ENCODE assay signal across 16 mouse cellular contexts in genomic region chr5:91655263-91655662, GRCm38 (mm10).
"Had no signal": no experiment of that assay in that cellular context is flagged by ENCODE, and none has a peak within 500 bp of the region (broad histone marks: within the 10 kb centered on the region; RNA-seq: fewer than 3 reads in every experiment).

No protein-coding gene starts in this region.

- H3K9me3 ChIP-seq: liver, embryonic 13.5 days; midbrain, embryonic 12.5 days; midbrain, embryonic 15.5 days; neural tube, embryonic 12.5 days; neural tube, embryonic 15.5 days; stomach, embryonic 15.5 days had no signal

- DNase-seq: kidney, adult 2 months; kidney, postnatal 25 days; layer of hippocampus, adult 9-11 months; liver, embryonic 13.5 days; retina, postnatal 1 day; right cerebral cortex, postnatal 25 days; spleen, adult 18-20 months; thymus, postnatal 25 days had no signal

- H3K36me3 ChIP-seq: liver, embryonic 13.5 days; midbrain, embryonic 12.5 days; midbrain, embryonic 15.5 days; neural tube, embryonic 12.5 days; neural tube, embryonic 15.5 days; stomach, embryonic 15.5 days had no signal

- H3K4me3 ChIP-seq: layer of hippocampus, adult 2 months; liver, embryonic 13.5 days; midbrain, embryonic 12.5 days; midbrain, embryonic 15.5 days; neural tube, embryonic 12.5 days; neural tube, embryonic 15.5 days; stomach, embryonic 15.5 days had no signal

- ATAC-seq: intestine, postnatal 0 days; midbrain, embryonic 15.5 days had no signal

- H3K27ac ChIP-seq: kidney, postnatal 0 days; layer of hippocampus, adult 2 months; liver, embryonic 13.5 days; midbrain, embryonic 12.5 days; midbrain, embryonic 15.5 days; neural tube, embryonic 12.5 days; neural tube, embryonic 15.5 days; stomach, embryonic 15.5 days had no signal

- H3K4me2 ChIP-seq: liver, embryonic 13.5 days; midbrain, embryonic 12.5 days; midbrain, embryonic 15.5 days; neural tube, embryonic 12.5 days; neural tube, embryonic 15.5 days; stomach, embryonic 15.5 days had no signal

- H3K27me3 ChIP-seq: liver, embryonic 13.5 days; midbrain, embryonic 12.5 days; midbrain, embryonic 15.5 days; neural tube, embryonic 12.5 days; neural tube, embryonic 15.5 days; stomach, embryonic 15.5 days had no signal

- H3K4me1 ChIP-seq: liver, embryonic 13.5 days; midbrain, embryonic 12.5 days; midbrain, embryonic 15.5 days; neural tube, embryonic 12.5 days; neural tube, embryonic 15.5 days; stomach, embryonic 15.5 days had no signal

- H3K9ac ChIP-seq: liver, embryonic 13.5 days; midbrain, embryonic 12.5 days; midbrain, embryonic 15.5 days; neural tube, embryonic 12.5 days; neural tube, embryonic 15.5 days; stomach, embryonic 15.5 days had no signal
